Mouse (Mus musculus): ENCODE results near the gene Gas2l1.

DNA sequence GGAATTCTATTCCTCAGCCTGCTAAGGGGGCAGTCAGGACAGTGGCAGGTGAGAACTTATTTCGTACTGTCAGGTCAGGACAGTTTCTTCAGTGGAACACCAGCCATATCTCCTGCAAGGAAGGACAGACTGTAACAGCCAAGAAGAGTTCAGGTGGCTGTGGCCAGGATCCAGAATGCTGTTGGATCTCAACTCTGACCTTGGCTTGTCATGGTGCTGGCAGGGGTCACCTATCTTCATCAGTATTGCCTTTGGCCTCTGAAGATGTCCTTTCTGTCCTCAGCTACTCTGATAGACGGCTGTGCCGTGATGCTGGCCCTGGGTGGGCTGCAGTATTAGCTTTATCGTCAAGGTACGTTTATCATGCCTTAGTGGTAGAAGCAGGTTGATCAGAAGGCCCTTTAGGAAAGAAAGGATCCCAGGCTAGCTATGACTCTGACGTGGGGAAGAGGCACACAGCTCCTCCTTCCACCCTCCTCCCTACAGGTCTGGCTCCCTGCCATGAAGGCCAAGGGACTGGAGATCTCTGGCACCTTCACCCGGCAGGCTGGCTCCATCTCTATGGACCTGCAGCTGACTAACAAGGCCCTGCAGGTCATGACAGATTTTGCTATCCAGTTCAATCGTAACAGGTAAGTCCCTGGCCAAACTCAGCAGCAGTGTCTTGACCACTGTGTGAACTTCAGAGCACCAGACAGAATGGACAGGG lies 27.8 kb downstream of the Gas2l1 start:
- TF ChIP-seq CTCF (IDR thresholded peaks at IDR 0.05; ENCODE audit: insufficient read depth, low read length) (no peak), POLR2A (IDR thresholded peaks at IDR 0.05; ENCODE audit: borderline replicate concordance, extremely low read depth, low read depth, low read length) (no peak)
